Mouse (Mus musculus) brain, embryonic 14.5 days (tissue): ENCODE results near the gene Xpnpep1.

Experiments
- CTCF ChIP-seq: fragments of 200-500 bp; IDR thresholded peaks from 2 replicates; pipeline ENCODE4 v1.5.1; 2012; ENCODE audit warnings: inconsistent platforms, mild to moderate bottlenecking, moderate library complexity, borderline replicate concordance; ENCODE audit not compliant: insufficient read depth, insufficient read length; ENCODE audit errors: extremely low read depth
- POLR2A ChIP-seq: fragments of 200-500 bp; IDR thresholded peaks from 2 replicates; pipeline ENCODE4 v1.6.1; 2012; ENCODE audit warnings: mild to moderate bottlenecking, inconsistent platforms, borderline replicate concordance; ENCODE audit not compliant: poor library complexity, insufficient read depth, insufficient read length, severe bottlenecking; ENCODE audit errors: extremely low read depth

DNA sequence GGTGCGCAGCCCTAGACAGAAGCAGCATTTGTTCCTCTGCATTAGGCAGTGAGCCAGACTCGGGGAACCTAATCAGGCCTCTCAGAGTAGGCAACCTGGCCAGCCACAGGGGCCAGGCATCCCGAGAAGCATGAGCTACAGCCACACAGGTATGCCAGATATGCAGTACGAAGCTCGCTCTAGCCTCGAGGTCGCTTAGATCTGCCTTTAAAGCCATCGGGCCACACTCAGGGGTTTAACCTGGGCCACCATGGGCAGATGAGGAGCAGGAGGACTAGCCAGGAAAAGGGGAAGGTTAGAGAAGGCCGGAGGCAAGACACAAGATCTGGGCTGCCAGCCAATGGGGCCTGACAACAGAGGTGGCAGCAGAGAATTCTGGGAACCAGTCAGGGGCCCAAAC, 22.1 kb downstream of the Xpnpep1 start:
- no peak for TF ChIP-seq CTCF
- no peak for TF ChIP-seq POLR2A
